Mouse (Mus musculus): Measurements from ENCODE around the gene Tnfrsf13b. TPM values are rescaled to one million over a fixed set of nuclear protein-coding genes. Genes with fewer than 3 reads are reported as not detected.

Gene Tnfrsf13b
- total and polyA plus RNA-seq, 3 experiments, result 0.25 to 4.4 (median 0.70) TPM

- H3K27me3 ChIP-seq (ENCODE audit: control insufficient read depth, insufficient read depth, low read length), result no peaks in the 10 kb centered on the region
- H3K36me3 ChIP-seq (ENCODE audit: control insufficient read depth, insufficient read depth, low read length), result no peaks in the 10 kb centered on the region
- H3K4me1 ChIP-seq (ENCODE audit: control insufficient read depth, insufficient read depth, low read length), result no peaks in the 10 kb centered on the region; the same call in 1 of the 2 replicates
- H3K9ac ChIP-seq (ENCODE audit: low read depth, low read length), result no peak overlapping the region
- intact Hi-C loops (cut with DNase I), result no loop called here
- no peak overlapping the region for H3K27ac ChIP-seq
- H3K4me3 ChIP-seq, result no peak overlapping the region
- no peaks in the 10 kb centered on the region for H3K79me2 ChIP-seq (replicated peaks; ENCODE audit: control insufficient read depth, insufficient read depth, low read length)
- DNase-seq, result no peak
- TF ChIP-seq EP300 (IDR thresholded peaks at IDR 0.05; ENCODE audit: insufficient read depth, low read depth, low read length) (no peak), POLR2A (IDR thresholded peaks at IDR 0.05; ENCODE audit: insufficient read depth, low read depth, low read length) (no peak), CTCF (IDR thresholded peaks at IDR 0.05) (peak; percentile 40)
- 33% methylated on average over 20 of the region's 20 CpGs for WGBS
Measured at GRCm38 (mm10) chr11:61146645-61147299, 20.2 kb downstream of the Tnfrsf13b start.

- 0 out of 2 replicates have a peak overlapping the region, but pooled peaks have one; percentile 16 for H3K4me3 ChIP-seq
- no peaks in the 10 kb centered on the region for H3K27me3 ChIP-seq (ENCODE audit: control insufficient read depth, insufficient read depth, low read length)
- TF ChIP-seq POLR2A (IDR thresholded peaks at IDR 0.05; ENCODE audit: insufficient read depth, low read depth, low read length), result no peak
- TF ChIP-seq CTCF (IDR thresholded peaks at IDR 0.05), result peak; percentile 9; the same call in 1 of the 2 replicates
- 0 out of 2 replicates have a peak, but pooled peaks have one; percentile 8 for TF ChIP-seq EP300 (IDR thresholded peaks at IDR 0.05; ENCODE audit: insufficient read depth, low read depth, low read length)
- 15% methylated on average over 32 of the region's 32 CpGs for WGBS
- intact Hi-C loops (cut with DNase I), result no loop called here
- no peak overlapping the region for H3K9ac ChIP-seq (ENCODE audit: low read depth, low read length)
- no peak overlapping the region for H3K27ac ChIP-seq
- H3K79me2 ChIP-seq (replicated peaks; ENCODE audit: control insufficient read depth, insufficient read depth, low read length), result no peaks in the 10 kb centered on the region
- DNase-seq, result no peak
- H3K4me1 ChIP-seq (ENCODE audit: control insufficient read depth, insufficient read depth, low read length), result no peaks in the 10 kb centered on the region; the same call in 1 of the 2 replicates
- H3K36me3 ChIP-seq (ENCODE audit: control insufficient read depth, insufficient read depth, low read length), result no peaks in the 10 kb centered on the region
Measured at GRCm38 (mm10) chr11:61147300-61147683, 20.7 kb downstream of the Tnfrsf13b start.

- 71% methylated on average over 6 of the region's 6 CpGs for WGBS
- no peak overlapping the region for H3K9ac ChIP-seq (ENCODE audit: low read depth, low read length)
- H3K4me3 ChIP-seq, result no peak overlapping the region
- no peaks in the 10 kb centered on the region for H3K36me3 ChIP-seq (ENCODE audit: control insufficient read depth, insufficient read depth, low read length)
- H3K27ac ChIP-seq, result no peak overlapping the region
- TF ChIP-seq CTCF (IDR thresholded peaks at IDR 0.05) (no peak), POLR2A (IDR thresholded peaks at IDR 0.05; ENCODE audit: insufficient read depth, low read depth, low read length) (no peak), EP300 (IDR thresholded peaks at IDR 0.05; ENCODE audit: insufficient read depth, low read depth, low read length) (no peak)
- no peak for DNase-seq
- intact Hi-C loops (cut with DNase I), result no loop called here
- H3K4me1 ChIP-seq (ENCODE audit: control insufficient read depth, insufficient read depth, low read length), result no peaks in the 10 kb centered on the region
- H3K27me3 ChIP-seq (ENCODE audit: control insufficient read depth, insufficient read depth, low read length), result no peaks in the 10 kb centered on the region
- no peaks in the 10 kb centered on the region for H3K79me2 ChIP-seq (replicated peaks; ENCODE audit: control insufficient read depth, insufficient read depth, low read length)
Measured at GRCm38 (mm10) chr11:61150233-61151001, 23.9 kb downstream of the Tnfrsf13b start.

- peak in 1 of 2 experiments; percentile 28 for DNase-seq
- H3K36me3 ChIP-seq (ENCODE audit: control insufficient read depth, insufficient read depth, low read length), result no peaks in the 10 kb centered on the region
- intact Hi-C loops (cut with DNase I), result loop anchor here (2.0 kb wide), 1 partner anchor 51 kb away; no protein-coding TSS in a partner anchor
- H3K27ac ChIP-seq, result no peak overlapping the region
- TF ChIP-seq EP300 (IDR thresholded peaks at IDR 0.05; ENCODE audit: insufficient read depth, low read depth, low read length), result no peak
- peak; percentile 52 for TF ChIP-seq CTCF (IDR thresholded peaks at IDR 0.05)
- TF ChIP-seq POLR2A (IDR thresholded peaks at IDR 0.05; ENCODE audit: insufficient read depth, low read depth, low read length), result no peak
- WGBS, result 38% methylated on average over 2 of the region's 2 CpGs
- no peak overlapping the region for H3K4me3 ChIP-seq
- peaks cover 2% of the 10 kb centered on the region; the same call in 1 of the 2 replicates for H3K4me1 ChIP-seq (ENCODE audit: control insufficient read depth, insufficient read depth, low read length)
- H3K79me2 ChIP-seq (replicated peaks; ENCODE audit: control insufficient read depth, insufficient read depth, low read length), result no peaks in the 10 kb centered on the region
- no peak overlapping the region for H3K9ac ChIP-seq (ENCODE audit: low read depth, low read length)
- no peaks in the 10 kb centered on the region for H3K27me3 ChIP-seq (ENCODE audit: control insufficient read depth, insufficient read depth, low read length)
Measured at GRCm38 (mm10) chr11:61155727-61156126, 29.2 kb downstream of the Tnfrsf13b start.

- H3K4me1 ChIP-seq (ENCODE audit: control insufficient read depth, insufficient read depth, low read length), result peaks cover 2% of the 10 kb centered on the region; the same call in 1 of the 2 replicates
- TF ChIP-seq CTCF (IDR thresholded peaks at IDR 0.05) (no peak), EP300 (IDR thresholded peaks at IDR 0.05; ENCODE audit: insufficient read depth, low read depth, low read length) (no peak), POLR2A (IDR thresholded peaks at IDR 0.05; ENCODE audit: insufficient read depth, low read depth, low read length) (no peak)
- H3K79me2 ChIP-seq (replicated peaks; ENCODE audit: control insufficient read depth, insufficient read depth, low read length), result no peaks in the 10 kb centered on the region
- DNase-seq, result no peak
- 71% methylated on average over 3 of the region's 3 CpGs for WGBS
- H3K36me3 ChIP-seq (ENCODE audit: control insufficient read depth, insufficient read depth, low read length), result no peaks in the 10 kb centered on the region
- no peak overlapping the region for H3K9ac ChIP-seq (ENCODE audit: low read depth, low read length)
- no peak overlapping the region for H3K27ac ChIP-seq
- H3K4me3 ChIP-seq, result no peak overlapping the region
- intact Hi-C loops (cut with DNase I), result no loop called here
- H3K27me3 ChIP-seq (ENCODE audit: control insufficient read depth, insufficient read depth, low read length), result no peaks in the 10 kb centered on the region
Measured at GRCm38 (mm10) chr11:61158141-61158540, 31.6 kb downstream of the Tnfrsf13b start.

All from heart, adult 2 months (tissue).